Mouse (Mus musculus) MEL (cell line): ENCODE data around the gene Tfam. TPM values are rescaled to one million over a fixed set of nuclear protein-coding genes. Genes with fewer than 3 reads are reported as not detected.

Experiments used
- DNase-seq: peaks from one replicate; pipeline ENCODE4 v3.0.0; 2011; ENCODE audit warnings: low read depth, low spot score
- H3K27ac ChIP-seq: 2 replicates; pipeline ENCODE4 v1.5.1; 2012; ENCODE audit warnings: low read depth, mild to moderate bottlenecking, control low read depth, low read length, moderate library complexity; ENCODE audit not compliant: control insufficient read depth
- H3K27me3 ChIP-seq, 2 experiments: fragments of 150-350 bp in 1 of 2; sonication (generic) in 1 of 2; 2 replicates each; pipeline ENCODE4 v1.6.1; 2012; ENCODE audit warnings: low read length in 2 of 2, mild to moderate bottlenecking in 2 of 2, improper control_type of control experiment in 1 of 2, moderate library complexity in 1 of 2; ENCODE audit not compliant: insufficient read depth in 2 of 2, control insufficient read depth in 1 of 2
- H3K36me3 ChIP-seq, 2 experiments: 2 replicates each; pipeline ENCODE4 v1.6.1; 2012 to 2014; ENCODE audit warnings: low read length in 2 of 2, improper control_type of control experiment in 1 of 2, inconsistent platforms in 1 of 2, mild to moderate bottlenecking in 1 of 2; ENCODE audit not compliant: insufficient read depth in 2 of 2, control insufficient read depth in 1 of 2
- H3K4me1 ChIP-seq, 2 experiments: fragments of 150-350 bp in 1 of 2; sonication (generic) in 1 of 2; 2 replicates each; pipeline ENCODE4 v1.6.1; 2012; ENCODE audit warnings: low read length in 2 of 2, improper control_type of control experiment in 1 of 2, mild to moderate bottlenecking in 1 of 2; ENCODE audit not compliant: insufficient read depth in 2 of 2, control insufficient read depth in 1 of 2
- H3K4me3 ChIP-seq, 2 experiments: fragments of 150-350 bp in 1 of 2; sonication (generic) in 1 of 2; 2 replicates each; pipeline ENCODE4 v1.5.1; 2012; ENCODE audit warnings: low read depth in 2 of 2, low read length in 2 of 2, mild to moderate bottlenecking in 2 of 2, moderate library complexity in 2 of 2, control low read depth in 1 of 2, improper control_type of control experiment in 1 of 2; ENCODE audit not compliant: control insufficient read depth in 1 of 2, insufficient read depth in 1 of 2
- H3K79me2 ChIP-seq: 2 replicates; pipeline ENCODE4 v1.6.1; 2012; ENCODE audit warnings: mild to moderate bottlenecking, low read length, moderate library complexity; ENCODE audit not compliant: control insufficient read depth, poor library complexity, insufficient read depth
- H3K9ac ChIP-seq: 2 replicates; pipeline ENCODE4 v1.6.1; 2012; ENCODE audit warnings: low read depth, mild to moderate bottlenecking, control low read depth, low read length, moderate library complexity; ENCODE audit not compliant: control insufficient read depth, poor library complexity, severe bottlenecking
- H3K9me3 ChIP-seq: fragments of 150-350 bp; sonication (generic); replicated peaks from 2 replicates; pipeline ENCODE4 v1.6.1; 2012; ENCODE audit warnings: mild to moderate bottlenecking, low read length, improper control_type of control experiment, moderate library complexity; ENCODE audit not compliant: insufficient read depth
- CHD1 ChIP-seq: IDR thresholded peaks from 2 replicates; pipeline ENCODE4 v1.6.1; 2012; ENCODE audit warnings: low read depth, mild to moderate bottlenecking, inconsistent platforms, low read length, improper control_type of control experiment
- EP300 ChIP-seq, 2 experiments: IDR thresholded peaks; 2 replicates each; pipeline ENCODE4 v1.6.1; 2011; ENCODE audit warnings: improper control_type of control experiment in 2 of 2, low read length in 2 of 2, low read depth in 1 of 2, mild to moderate bottlenecking in 1 of 2
- GABPA ChIP-seq: IDR thresholded peaks from 2 replicates; pipeline ENCODE4 v1.6.1; 2012; ENCODE audit warnings: low read depth, mild to moderate bottlenecking, inconsistent platforms, low read length, improper control_type of control experiment, moderate library complexity
- HCFC1 ChIP-seq: IDR thresholded peaks from 2 replicates; pipeline ENCODE4 v1.6.1; 2012; ENCODE audit warnings: low read depth, mild to moderate bottlenecking, inconsistent platforms, low read length, improper control_type of control experiment, moderate library complexity
- JUND ChIP-seq: IDR thresholded peaks from 2 replicates; pipeline ENCODE4 v1.6.1; 2011; ENCODE audit warnings: low read depth, mild to moderate bottlenecking, improper control_type of control experiment, low read length
- MEF2A ChIP-seq: IDR thresholded peaks from 2 replicates; pipeline ENCODE4 v1.6.1; 2014; ENCODE audit warnings: low read depth, mild to moderate bottlenecking, inconsistent platforms, low read length, improper control_type of control experiment; ENCODE audit not compliant: poor library complexity, insufficient replicate concordance, severe bottlenecking; ENCODE audit errors: extremely low read depth
- MXI1 ChIP-seq: IDR thresholded peaks from 2 replicates; pipeline ENCODE4 v1.6.1; 2011; ENCODE audit warnings: mild to moderate bottlenecking, low read depth, low read length, improper control_type of control experiment
- MYC ChIP-seq: IDR thresholded peaks from 2 replicates; pipeline ENCODE4 v1.6.1; 2011; ENCODE audit warnings: low read depth, mild to moderate bottlenecking, low read length, improper control_type of control experiment, moderate library complexity
- POLR2A ChIP-seq, 2 experiments: IDR thresholded peaks; 2 replicates each; pipeline ENCODE4 v1.6.1; 2011 to 2012; ENCODE audit warnings: low read length in 2 of 2, mild to moderate bottlenecking in 2 of 2, control low read depth in 1 of 2, improper control_type of control experiment in 1 of 2, low read depth in 1 of 2, moderate library complexity in 1 of 2; ENCODE audit not compliant: control insufficient read depth in 1 of 2, insufficient read depth in 1 of 2, poor library complexity in 1 of 2
- RAD21 ChIP-seq: IDR thresholded peaks from 2 replicates; pipeline ENCODE4 v1.6.1; 2011; ENCODE audit warnings: mild to moderate bottlenecking, low read depth, low read length, improper control_type of control experiment
- SIN3A ChIP-seq: IDR thresholded peaks from 2 replicates; pipeline ENCODE4 v1.6.1; 2012; ENCODE audit warnings: low read length, improper control_type of control experiment, inconsistent platforms
- TBP ChIP-seq: IDR thresholded peaks from 2 replicates; pipeline ENCODE4 v1.8.0; 2011; ENCODE audit warnings: low read depth, low read length, improper control_type of control experiment
- TCF12 ChIP-seq: IDR thresholded peaks from 2 replicates; pipeline ENCODE4 v1.6.1; 2014; ENCODE audit warnings: low read depth, mild to moderate bottlenecking, inconsistent platforms, low read length, improper control_type of control experiment, moderate library complexity
- UBTF ChIP-seq: IDR thresholded peaks from 2 replicates; pipeline ENCODE4 v1.6.1; 2012; ENCODE audit warnings: low read depth, mild to moderate bottlenecking, inconsistent platforms, low read length, improper control_type of control experiment, moderate library complexity, borderline replicate concordance; ENCODE audit not compliant: insufficient read depth
- USF1 ChIP-seq: IDR thresholded peaks from 2 replicates; pipeline ENCODE4 v1.6.1; 2014; ENCODE audit warnings: low read depth, mild to moderate bottlenecking, inconsistent platforms, low read length, improper control_type of control experiment, moderate library complexity
- USF2 ChIP-seq, 2 experiments: IDR thresholded peaks; 2 replicates each; pipeline ENCODE4 v1.6.1; 2011 to 2012; ENCODE audit warnings: improper control_type of control experiment in 2 of 2, low read length in 2 of 2, borderline replicate concordance in 1 of 2, inconsistent platforms in 1 of 2, low read depth in 1 of 2, mild to moderate bottlenecking in 1 of 2; ENCODE audit not compliant: insufficient read depth in 1 of 2
- ZKSCAN1 ChIP-seq: IDR thresholded peaks from 2 replicates; pipeline ENCODE4 v1.6.1; 2012; ENCODE audit warnings: low read depth, mild to moderate bottlenecking, inconsistent platforms, low read length, improper control_type of control experiment, moderate library complexity
- ZNF384 ChIP-seq: IDR thresholded peaks from 2 replicates; pipeline ENCODE4 v1.6.1; 2012; ENCODE audit warnings: low read depth, mild to moderate bottlenecking, inconsistent platforms, low read length, improper control_type of control experiment
- polyA plus RNA-seq, 2 experiments: library from polyadenylated mRNA; stranded (reverse) in 1 of 2; unstranded in 1 of 2; fragments of >175 nt in 1 of 2; fragments of >200 nt in 1 of 2; gene quantifications; 2 replicates each; pipeline versions ENCODE4 v1.2.1 to v1.2.4; 2012; ENCODE audit warnings: low replicate concordance in 2 of 2, low read depth in 1 of 2; ENCODE audit not compliant: insufficient read length in 2 of 2, insufficient read depth in 1 of 2, missing spikeins in 1 of 2
- total RNA-seq: library from RNA; depleted of rRNA; stranded (reverse); fragments of 300-350 nt; gene quantifications from 2 replicates; pipeline ENCODE4 v1.2.3, GENCODE M21; 2012

Gene Tfam
- total and polyA plus RNA-seq, 3 experiments, result 55.9 to 97.8 (median 76.4) TPM

DNA sequence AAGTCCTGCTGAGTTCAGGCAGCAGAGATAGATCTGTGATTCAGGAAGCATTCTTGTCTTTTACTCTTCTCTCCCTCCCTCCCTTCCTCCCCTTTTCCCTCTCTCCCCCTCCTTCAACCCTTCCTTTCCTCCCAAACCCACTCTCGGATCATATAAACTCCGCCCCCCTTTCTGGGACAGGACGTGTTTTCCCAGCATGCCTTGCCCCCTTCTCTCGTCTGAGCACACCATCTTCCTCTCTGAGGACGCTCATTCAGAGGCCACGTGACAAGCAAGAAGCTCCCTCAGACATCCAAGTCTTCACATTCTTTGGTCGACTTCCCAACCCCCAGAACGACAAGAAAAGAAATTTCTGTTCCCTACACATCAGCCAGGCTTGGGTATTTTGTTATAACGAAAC, 42.6 kb downstream of the Tfam start:
- no peak for DNase-seq
- H3K36me3 ChIP-seq, result no peaks in the 10 kb centered on the region
- no peak for TF ChIP-seq MYC
- no peak for TF ChIP-seq UBTF
- TF ChIP-seq GABPA, result no peak
- TF ChIP-seq MXI1, result no peak
- no peak for TF ChIP-seq TCF12
- no peak for TF ChIP-seq HCFC1
- no peak for TF ChIP-seq SIN3A

DNA sequence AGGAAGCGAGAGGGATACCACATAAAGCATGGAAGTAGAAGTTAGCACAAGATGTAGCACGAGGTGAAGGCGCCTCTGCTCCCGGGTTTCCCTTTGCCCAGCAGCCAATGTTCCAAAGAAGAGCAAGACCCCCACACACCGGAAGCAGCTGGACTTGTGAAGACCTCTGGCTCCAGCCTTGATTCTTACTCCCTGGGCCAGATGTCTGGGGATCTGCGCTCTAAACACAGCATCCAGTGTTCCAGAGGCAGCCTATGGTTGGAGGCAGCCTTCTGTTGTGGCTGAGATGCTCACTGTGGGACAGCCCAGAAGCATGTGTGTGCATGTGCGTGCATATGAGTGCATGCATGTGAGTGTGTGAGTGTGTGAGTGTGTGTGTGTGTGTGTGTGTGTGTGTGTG, 43.4 kb downstream of the Tfam start:
- no peaks in the 10 kb centered on the region for H3K79me2 ChIP-seq
- H3K36me3 ChIP-seq, result no peaks in the 10 kb centered on the region
- DNase-seq, result no peak
- no peaks in the 10 kb centered on the region for H3K27me3 ChIP-seq
- H3K27ac ChIP-seq, result no peak overlapping the region
- no peak overlapping the region for H3K9ac ChIP-seq
- H3K9me3 ChIP-seq, result no peaks in the 10 kb centered on the region
- no peak for TF ChIP-seq TBP
- H3K4me1 ChIP-seq, result no peaks in the 10 kb centered on the region
- no peak overlapping the region for H3K4me3 ChIP-seq

More for the DNA sequence above, 42.6 kb downstream of the Tfam start:
- no peaks in the 10 kb centered on the region for H3K27me3 ChIP-seq
- H3K4me3 ChIP-seq, result no peak overlapping the region
- no peak overlapping the region for H3K27ac ChIP-seq
- no peaks in the 10 kb centered on the region for H3K79me2 ChIP-seq
- no peaks in the 10 kb centered on the region for H3K9me3 ChIP-seq
- H3K4me1 ChIP-seq, result no peaks in the 10 kb centered on the region
- H3K9ac ChIP-seq, result no peak overlapping the region

DNA sequence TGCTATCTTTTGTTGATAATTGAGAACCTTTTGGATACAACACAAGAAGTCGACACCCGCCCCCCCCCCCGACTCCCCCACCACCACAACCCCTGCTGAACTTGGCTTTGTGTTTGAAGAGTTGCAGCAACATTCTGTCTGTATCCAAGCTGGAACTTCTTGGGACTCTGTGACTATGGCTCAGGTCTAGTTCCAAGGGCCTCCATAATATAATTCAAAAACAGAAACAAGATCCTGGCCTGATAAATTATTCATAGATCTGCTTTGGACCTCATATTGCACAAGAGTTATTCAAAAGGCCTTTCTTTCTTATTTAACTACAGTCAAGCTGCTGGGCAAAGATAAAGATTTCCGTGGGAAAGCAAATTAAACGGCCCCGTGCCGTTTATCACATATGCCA, 44.8 kb downstream of the Tfam start:
- no peak for DNase-seq
- Histone ChIP-seq H3K79me2 (no peaks in the 10 kb centered on the region), H3K4me1 (no peaks in the 10 kb centered on the region), H3K36me3 (no peaks in the 10 kb centered on the region), H3K9me3 (no peaks in the 10 kb centered on the region), H3K9ac (no peak overlapping the region), H3K4me3 (no peak overlapping the region), H3K27me3 (no peaks in the 10 kb centered on the region), H3K27ac (no peak overlapping the region)
- TF ChIP-seq USF2 (IDR thresholded peaks at IDR 0.05; ENCODE audit: borderline replicate concordance in 1 of 2, insufficient read depth in 1 of 2, low read depth in 1 of 2, low read length in 2 of 2) (no peak), USF1 (no peak), CHD1 (no peak), ZKSCAN1 (no peak), POLR2A (IDR thresholded peaks at IDR 0.05; ENCODE audit: control insufficient read depth in 1 of 2, insufficient read depth in 1 of 2, low read depth in 1 of 2, low read length in 2 of 2, poor library complexity in 1 of 2) (no peak), MEF2A (no peak), JUND (no peak), EP300 (IDR thresholded peaks at IDR 0.05; ENCODE audit: low read depth in 1 of 2, low read length in 2 of 2) (no peak), ZNF384 (no peak), RAD21 (no peak)
